Mouse (Mus musculus) right cerebral cortex, postnatal 36 days (tissue): ENCODE results near the gene Sf3b4.
"Not testable (repeated sequence)": the region's sequence is repeated elsewhere in the genome, so short reads cannot be mapped to it uniquely, and the experiment has no call there.

Experiments
- DNase-seq, 2 experiments: peaks; one replicate each; pipeline ENCODE4 v3.0.0; 2022; ENCODE audit warnings: low spot score in 2 of 2, mixed read lengths in 1 of 2

Sf3b4 gene

DNA sequence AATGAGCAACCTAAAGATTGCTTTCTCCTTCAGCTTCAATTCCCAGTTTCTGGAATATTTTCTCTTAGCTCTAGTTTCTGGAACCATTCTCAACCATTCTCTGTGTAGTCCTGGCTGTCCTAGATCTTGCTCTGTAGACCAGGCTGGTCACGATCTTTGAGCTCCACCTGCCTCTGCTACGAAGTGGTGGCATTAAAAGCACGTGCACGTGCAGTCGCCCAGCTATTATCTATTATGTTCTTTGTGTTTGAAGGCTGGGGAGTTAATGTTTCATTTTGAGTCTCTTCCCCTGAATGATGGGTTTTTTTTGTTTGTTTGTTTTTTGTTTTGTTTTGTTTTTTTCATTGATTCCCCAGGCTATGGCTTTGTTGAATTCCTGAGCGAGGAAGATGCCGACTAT, 1.1 kb downstream of the Sf3b4 start:
- no peak for DNase-seq

DNA sequence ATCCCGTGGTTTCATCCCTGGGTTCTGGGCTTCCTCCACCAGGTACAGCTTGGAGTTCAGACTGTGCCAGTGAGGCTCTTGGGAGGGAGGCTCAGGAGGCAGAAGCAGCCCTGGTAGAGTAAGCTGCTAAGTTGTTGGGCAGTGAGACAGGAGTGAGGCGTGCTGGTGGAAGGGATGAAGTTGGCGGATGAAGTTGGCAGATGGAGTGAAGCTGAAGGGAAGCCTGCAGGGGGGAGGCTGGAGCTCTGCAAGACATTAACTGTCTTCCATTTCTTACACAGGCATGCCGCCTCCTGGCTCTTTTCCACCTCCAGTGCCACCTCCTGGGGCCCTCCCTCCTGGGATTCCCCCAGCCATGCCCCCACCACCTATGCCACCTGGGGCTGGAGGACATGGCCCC, 1.9 kb downstream of the Sf3b4 start:
- not testable (repeated sequence) for DNase-seq

DNA sequence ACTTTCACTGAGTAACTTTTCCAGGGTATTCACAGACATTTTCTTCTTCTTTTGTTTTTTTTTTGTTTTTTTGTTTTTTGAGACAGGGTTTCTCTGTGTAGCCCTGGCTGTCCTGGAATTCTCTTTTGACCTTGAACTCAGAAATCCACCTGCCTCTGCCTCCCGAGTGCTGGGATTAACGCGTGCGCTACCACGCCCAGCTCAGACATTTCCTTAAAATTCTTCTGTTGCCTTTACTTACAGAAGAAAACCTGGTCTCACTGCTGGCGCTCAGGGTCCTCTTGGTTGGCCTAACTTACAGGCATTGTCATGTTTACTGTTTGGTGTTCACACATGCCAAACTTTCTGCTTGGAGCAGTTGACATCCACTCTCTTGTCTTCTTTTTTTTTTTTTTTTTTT, 3.1 kb downstream of the Sf3b4 start:
- no peak for DNase-seq

DNA sequence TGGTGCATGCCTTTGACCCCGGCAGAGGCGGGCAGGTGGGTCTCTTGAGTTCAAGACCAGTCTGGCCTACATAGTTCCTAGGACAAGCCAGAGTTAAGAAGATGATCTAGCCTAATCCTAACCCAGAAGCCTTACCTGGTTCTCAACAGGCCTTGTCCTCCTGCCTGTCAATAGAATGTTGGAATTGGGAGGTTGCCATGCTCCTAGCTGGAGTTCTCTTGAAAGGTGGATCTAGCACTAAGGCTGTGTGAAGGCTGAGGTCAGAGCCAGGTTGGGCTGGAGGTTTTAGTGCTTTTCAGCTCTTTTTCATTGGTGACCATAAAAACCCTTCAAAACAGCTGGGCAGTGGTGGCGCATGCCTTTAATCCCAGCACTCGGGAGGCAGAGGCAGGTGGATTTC, 6.3 kb downstream of the Sf3b4 start:
- DNase-seq, result no peak

DNA sequence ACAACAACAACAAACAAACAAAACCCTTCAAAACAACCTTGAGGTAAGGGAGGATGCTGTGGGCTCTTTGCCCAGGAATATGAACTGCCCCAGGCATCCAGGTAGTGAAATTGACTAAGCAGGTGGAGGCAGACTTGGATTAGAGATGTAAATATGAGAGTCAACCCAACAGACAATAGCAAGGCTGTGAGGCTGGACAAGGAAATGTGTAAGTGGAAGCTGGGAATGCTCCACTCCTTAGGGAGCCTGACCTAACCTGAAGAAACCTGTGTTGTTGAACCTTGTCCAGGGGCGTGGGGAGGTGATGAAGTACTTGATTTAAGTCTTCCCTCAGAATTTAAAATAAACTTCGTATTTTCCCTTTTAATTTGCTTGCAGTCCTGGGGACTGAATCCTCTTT, 6.8 kb downstream of the Sf3b4 start:
- no peak for DNase-seq

DNA sequence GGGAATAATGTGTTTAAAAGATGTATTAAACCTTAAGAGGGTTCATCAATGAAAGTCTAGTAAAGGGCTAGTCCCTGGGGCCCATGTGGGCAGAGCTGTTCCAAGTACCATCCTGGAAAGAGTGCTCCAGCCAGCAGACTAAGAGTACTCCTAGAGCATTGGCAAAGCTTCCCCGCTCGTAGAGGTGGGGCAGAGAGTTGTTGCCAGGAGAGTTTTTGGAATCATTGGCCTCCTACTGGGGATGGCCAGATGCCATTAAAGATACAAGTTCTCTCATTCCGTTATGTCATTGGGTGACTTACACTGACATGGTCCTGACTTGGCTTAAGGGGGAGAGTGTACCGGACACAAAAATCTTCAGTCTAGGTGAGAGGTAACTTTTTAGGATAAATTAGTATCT, 7.4 kb downstream of the Sf3b4 start:
- no peak for DNase-seq

DNA sequence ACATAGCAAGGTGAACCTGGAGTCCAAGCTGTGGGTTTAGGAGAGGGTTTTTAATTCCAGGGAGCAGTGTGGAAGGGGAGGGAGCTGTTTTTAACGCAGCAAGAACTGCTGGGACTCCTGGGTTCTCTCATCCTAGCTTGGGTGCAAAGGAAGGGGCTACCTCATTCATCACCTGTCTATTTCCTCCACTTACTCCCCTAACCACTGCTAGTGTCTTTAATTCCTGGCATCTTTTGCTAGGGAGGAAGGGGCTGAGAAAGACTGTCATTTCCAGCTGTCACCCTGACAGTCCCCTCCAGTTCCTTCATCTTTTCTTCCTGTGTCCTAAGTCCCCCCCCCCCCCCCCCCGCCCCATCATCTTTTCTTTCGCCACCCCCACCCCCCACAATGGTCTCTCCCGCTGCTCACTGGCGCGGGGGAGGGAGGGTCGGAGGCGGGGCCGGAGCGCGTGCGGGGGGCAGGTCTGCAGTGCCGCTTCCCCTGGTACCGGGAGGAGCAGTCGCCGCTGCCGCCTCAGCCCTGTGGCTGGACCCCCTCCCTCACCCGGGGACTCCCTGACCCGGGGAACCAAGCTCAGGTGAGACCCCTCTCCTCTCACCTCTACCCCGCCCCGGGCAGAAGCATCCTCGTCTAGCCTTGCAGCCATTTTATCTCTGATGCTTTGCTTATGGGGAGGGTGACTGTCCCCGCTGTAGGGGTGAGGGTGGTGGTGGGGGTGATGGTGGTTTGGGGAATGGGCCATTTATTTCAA, 8.8 kb downstream of the Sf3b4 start, which contains the start of gene Sv2a:
TSS of gene Sv2a (plus strand) at position 425 of the 751 bp plus-strand sequence.
- peak in 1 of 2 experiments; percentile 63 for DNase-seq

DNA sequence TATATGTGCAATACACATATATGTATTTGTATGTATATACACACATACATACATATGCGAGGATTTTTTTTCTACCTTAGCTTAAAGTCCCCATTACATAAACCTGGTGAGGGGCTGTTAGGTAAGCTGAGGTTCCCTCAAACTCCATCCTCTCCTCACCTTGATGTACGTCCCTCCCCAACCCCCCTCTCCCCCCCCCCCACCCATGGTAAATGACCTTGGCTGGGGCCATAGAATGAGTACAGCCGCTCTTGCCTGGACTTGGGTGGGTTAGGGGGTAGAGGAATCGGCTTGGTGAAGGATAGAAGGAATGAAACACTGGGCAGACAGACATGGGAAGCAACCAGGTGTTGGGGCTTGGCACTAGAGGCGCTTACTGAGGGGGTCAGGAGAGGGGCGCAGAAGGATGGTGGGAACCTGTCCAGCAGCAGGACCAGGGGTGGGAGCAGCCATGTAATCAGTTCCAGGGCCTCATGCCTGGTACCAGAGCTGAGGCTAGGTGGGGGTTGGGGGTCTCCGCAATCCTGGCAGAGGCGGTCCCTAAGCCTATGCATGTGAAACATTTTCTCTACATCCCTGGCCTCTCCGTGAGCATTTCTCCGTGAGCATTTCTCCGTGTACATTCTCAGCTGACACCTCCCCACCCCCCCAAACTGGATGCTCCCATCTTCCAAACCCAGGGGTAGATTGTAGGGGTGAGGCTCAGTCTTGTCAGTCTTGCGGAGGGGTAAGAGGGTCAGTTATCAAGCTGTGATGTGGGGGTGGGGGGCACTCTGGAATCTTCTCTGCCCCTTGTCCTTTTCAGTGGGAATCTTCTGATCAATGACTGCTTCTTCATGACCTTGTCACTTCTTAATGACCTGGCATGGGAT, 9.6 kb downstream of the Sf3b4 start:
- DNase-seq, result no peak

DNA sequence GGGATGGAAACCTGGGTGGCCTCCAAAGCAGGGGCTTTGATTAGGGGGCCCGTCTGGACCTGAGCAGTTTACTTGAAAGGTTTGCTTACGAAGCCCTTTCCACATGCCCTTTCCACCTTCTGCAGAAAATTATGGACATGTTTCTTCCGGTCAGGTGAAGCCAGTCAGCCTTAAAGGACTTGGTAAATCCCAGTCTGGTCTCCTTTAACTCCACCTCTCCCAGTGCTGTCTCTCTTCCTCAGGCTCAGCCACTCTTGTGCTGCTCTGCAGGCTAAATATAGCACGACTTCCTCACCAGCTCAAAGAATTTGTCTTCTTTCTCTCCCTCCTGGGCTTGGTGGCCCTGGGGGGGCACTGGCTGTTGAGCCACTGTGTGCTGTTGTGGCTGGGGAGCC, 10.2 kb downstream of the Sf3b4 start:
- no peak for DNase-seq

DNA sequence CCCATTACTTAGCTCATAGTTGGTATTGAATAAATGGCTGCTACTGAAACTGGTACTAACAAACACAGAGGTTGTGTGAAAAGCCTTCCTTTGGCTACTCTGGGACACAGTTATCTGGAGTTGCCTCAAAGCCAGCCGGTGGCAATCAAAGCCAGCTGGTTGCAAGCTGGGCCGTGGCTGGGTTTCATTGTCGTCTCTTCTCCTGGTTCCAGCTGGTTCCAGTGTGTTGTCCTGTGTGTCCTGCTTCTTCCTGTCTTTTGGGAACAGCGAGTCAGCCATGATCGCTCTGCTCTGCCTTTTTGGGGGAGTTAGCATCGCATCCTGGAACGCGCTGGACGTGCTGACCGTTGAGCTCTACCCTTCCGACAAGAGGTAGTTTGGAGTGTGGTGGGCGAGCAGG, 20.8 kb downstream of the Sf3b4 start:
- DNase-seq, result no peak

DNA sequence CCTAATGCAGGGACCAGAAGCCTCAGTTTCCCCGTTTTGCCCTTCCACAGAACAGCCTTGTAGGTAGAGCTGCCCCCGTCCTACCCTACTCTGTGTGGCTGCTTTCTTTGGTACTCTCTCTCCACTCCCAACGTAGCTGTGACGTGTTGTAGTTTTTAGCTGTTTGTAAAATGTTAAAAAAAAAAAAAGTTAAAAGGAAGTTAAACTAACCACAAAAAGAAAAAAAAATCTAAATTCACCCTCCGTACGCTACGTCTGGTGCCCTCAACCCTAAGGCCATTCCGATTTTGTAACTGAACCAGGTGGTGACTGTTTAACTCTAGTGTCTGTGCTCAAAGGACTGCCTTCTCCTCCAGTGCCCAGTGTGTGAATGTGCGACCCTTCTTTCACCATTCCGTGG, 22.8 kb downstream of the Sf3b4 start:
- no peak for DNase-seq

DNA sequence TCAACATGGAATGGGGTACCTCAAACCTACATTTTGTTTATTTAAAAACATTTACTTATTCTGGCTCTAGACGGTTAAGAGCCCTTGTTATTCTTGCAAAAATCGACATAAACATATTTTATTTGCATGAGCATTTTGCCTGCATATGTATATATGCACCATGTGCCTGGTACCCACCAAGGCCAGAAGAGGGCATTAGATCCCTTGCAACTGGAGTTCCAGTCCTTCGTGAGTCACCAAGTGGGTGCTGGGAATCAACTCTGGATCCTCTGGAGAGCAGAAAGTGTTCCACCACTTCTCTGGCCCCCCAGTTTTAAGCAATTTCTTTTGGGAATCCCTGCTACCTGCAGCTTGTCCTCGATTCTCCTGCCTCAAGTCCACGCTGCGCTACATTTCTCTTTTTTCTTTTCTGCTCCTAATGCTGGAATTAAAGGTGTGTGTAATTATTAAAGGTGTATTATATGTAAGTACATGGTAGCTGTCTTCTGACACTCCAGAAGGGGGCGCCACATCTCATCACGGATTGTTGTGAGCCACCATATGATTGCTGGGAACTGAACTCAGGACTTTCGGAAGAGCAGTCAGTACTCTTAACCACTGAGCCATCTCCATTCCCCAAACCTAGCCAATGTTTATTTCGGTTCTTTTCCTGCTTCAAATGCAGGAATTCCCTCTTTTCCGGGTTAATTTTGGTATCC, 23.6 kb downstream of the Sf3b4 start:
- DNase-seq, result no peak

DNA sequence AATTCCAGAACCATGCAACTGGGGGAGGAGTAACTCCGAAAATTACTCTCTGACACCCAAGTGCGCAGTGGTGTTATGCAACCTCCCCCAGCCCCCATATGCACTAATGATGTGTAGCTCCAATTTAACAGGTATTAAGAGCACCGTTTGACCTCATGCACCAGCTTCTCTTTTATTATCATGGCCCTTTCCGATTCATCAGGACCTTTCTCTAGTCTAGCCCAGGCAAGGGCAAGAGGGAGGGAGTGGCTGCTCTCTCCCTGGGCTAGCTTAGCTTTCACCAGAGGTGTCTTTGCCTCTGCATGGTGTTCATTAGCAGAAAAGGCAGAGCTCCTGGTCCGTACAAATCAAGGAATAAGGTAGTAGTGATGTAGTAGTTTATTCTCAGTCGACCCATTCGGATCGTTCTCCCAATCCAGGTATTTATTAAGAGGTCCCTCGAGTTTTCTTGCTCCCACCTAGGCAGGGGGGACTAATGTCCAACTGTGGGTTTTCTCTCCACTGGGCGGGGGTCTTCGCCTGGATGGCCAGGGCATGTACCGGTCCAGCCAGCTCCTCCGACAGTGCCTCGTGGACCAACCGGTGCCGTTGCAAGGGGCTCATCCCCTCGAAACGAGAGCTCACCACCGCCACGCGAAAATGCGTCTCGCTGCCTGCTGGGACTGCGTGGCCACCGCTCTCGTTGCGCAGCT, 24.5 kb downstream of the Sf3b4 start:
- no peak for DNase-seq

DNA sequence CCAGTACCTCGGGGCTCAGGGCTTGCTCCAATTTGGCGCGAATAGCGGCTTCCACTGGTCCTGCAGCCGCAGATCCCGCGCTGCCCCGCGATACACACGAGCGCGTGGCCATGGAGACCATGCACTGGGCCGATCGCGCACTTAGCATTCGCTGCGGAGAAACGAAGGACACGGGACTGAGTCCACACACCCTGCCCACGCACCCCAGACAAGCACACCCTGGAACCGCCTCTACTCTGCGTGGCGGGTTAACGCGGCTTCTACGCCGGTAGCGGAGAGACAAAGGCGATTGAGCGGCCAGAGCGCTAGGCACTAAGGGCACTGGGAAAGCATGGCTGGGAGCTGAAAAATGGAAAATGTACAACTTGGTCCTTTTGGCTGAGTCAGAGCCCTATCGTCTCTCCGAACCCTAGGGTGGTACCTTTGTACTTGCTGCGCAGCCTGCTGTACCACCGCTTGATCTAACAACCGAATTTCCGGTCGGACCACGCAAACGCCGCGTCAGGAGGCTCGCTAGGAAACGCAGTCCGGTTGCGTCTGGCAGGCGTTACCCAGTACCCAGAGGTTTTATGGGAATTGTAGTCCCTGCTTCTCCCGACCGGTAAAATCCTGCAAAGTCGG, 25.1 kb downstream of the Sf3b4 start:
- peak; percentile 92 to 94 for DNase-seq

DNA sequence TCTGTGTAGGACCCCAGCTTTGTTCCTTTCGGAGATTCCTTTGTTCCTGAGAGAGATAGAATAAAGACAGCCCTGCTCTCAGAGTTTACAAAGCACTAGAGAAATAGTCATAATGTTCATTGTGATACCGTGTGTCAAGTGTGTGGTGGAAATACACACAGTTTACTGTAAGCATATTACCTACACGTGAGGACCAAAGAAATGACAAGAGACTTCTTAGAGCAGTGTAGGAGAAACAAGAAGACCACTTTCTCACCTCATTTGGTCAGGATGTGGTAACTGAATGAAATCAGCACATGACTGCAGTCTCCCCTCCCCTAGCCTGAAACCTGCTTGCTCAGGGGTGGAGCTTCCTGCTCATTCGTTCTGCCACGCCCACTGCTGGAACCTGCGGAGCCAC, 26.0 kb downstream of the Sf3b4 start:
- DNase-seq, result no peak

DNA sequence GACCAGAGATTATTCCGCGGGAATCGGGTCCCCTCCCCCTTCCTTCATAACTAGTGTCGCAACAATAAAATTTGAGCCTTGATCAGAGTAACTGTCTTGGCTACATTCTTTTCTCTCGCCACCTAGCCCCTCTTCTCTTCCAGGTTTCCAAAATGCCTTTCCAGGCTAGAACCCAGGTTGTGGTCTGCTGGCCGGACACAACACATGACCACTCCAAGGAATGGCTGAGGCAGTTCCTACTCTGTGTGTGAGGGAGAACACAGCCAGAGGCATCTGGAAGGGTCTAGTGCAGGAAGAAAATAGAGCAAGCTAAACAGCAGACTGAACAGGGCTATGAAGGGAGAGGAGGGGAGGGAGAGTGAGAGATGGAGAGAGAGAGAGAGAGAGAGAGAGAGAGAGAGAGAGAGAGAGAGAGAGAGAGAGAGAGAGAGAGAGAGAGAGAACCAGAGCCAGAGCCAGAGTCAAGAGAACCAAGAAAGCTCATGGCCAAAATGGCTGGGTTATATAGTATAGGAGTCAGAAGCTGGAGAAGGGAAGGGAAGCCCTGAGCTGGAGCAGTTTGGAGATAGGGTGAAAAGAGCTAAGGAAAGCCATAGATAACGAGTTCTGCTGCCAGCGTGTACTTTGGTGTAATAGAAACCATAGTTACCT, 26.6 kb downstream of the Sf3b4 start:
- DNase-seq, result not testable (repeated sequence)

DNA sequence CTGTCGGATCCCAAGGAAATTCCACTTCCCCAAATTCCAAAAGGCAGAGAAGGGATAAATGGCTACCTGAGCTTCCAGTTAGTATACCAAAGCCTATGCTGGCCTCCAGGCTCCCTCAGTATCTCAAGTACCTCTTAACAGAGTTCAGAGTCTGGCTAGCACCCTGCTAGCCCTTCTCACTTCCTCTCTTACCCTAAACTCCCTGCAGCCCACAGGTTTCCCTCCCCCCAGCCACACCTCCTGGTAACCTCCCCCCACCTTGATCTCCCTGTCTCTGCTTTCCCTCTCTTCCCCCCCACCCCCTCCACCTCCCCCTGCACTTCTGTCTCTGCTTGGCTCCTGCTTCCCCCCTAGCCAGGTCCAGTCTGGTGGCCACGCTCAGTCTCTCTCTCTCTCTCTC, 27.6 kb downstream of the Sf3b4 start:
- no peak for DNase-seq

DNA sequence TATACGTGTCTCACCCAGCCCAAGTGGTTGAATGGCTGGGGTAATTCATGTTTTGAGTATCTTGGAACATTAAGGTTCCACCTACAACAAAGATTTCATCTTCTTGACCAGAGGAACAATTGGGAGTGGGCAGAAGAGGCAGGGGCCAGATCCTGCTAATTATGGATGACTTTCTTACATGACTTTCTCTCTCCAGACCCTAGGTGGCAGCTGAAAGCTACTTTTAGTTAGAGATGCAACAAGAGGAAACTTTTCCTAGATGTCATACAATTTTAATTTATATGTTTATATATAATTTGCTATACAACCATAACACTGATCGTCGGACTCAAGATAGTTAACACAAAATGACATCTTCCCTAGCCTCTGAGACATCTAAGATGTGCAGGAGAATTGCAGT, 35.7 kb downstream of the Sf3b4 start:
- no peak for DNase-seq

DNA sequence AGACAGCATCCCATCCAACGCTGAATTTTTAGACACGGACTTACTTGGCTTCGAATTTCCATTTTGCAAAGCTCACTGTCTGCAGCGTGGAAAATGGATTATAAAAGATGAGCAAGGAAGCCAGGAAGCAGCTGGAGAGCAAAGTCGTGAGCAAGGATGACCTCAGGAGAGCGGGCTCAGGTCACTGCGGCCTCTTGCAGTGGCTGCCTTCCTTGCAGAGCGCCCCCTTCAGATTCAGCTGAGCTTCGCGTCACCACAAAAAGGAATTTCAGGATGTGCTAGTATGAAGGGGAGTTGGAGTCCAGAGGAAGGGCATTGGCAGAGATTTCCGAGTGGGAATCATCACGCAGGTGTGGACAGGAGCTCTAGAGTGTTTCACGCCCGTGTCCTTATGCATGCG, 37.1 kb downstream of the Sf3b4 start:
- DNase-seq, result no peak

DNA sequence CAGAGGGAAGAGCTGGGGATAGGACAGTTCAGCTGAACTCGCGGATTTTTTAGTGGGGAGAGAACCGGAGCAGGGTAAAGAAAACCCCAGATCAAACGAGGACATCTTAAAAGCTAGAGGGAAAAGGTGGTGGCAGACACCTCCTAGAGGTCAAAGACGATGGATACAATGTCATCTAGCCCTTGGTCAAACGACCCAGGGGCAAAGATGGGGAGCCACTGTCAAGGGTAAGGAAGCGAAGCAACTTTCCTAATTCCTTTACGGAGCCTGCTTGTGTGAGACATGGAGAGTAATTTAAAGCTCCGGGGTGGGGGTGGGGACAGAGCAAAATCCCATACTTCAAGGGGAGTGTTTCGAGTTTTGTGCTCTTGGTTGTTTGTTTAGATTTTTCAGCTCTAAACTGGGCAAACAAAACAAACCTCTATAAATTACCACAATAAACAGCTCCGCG, 47.1 kb downstream of the Sf3b4 start:
- no peak for DNase-seq

DNA sequence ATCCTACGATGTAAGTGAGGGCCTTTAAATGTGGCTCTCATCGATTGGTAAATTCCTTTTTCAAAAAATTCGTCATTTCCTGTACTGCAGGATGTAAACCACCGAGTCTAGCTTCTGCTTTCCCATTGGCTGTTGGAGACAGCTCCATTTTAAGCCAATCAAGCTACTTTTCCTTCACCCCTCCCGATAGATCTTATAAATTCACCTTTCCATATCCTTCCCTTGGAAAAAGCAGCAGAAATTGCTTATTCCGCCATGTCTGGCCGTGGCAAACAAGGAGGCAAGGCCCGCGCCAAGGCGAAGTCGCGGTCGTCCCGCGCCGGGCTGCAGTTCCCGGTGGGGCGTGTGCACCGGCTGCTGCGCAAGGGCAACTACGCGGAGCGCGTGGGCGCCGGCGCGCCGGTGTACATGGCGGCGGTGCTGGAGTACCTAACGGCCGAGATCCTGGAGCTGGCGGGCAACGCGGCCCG, 47.6 kb downstream of the Sf3b4 start, which contains the start of the genes Bola1 and Hist2h2ab:
TSS of gene Bola1 (minus strand) at position 49 of the 470 bp plus-strand sequence.
TSS of gene Hist2h2ab (plus strand) at position 205 of the 470 bp plus-strand sequence.
- peak; percentile 68 to 79 for DNase-seq
